Mouse (Mus musculus) ZHBTc4 (cell line): ENCODE measurements around the gene Foxj1.

Experiments used
- DNase-seq: peaks from one replicate; pipeline ENCODE4 v3.0.0-alpha.2; 2011; ENCODE audit warnings: low read depth, low spot score

Gene Foxj1

GRCm38 (mm10) chr11:116306126-116306982, 28.8 kb downstream of the Foxj1 start:
- peak; percentile 97 for DNase-seq

GRCm38 (mm10) chr11:116305423-116305822, 29.8 kb downstream of the Foxj1 start:
- peak; percentile 15 for DNase-seq

GRCm38 (mm10) chr11:116298621-116299020, 36.6 kb downstream of the Foxj1 start:
- DNase-seq: no peak

- no peak for DNase-seq
Observed at GRCm38 (mm10) chr11:116298221-116298620, 37.0 kb downstream of the Foxj1 start.

- DNase-seq: no peak
Observed at GRCm38 (mm10) chr11:116297017-116297416, 38.2 kb downstream of the Foxj1 start.

- no peak for DNase-seq
Observed at GRCm38 (mm10) chr11:116296191-116296734, 38.9 kb downstream of the Foxj1 start.

- peak; percentile 85 for DNase-seq
Observed at GRCm38 (mm10) chr11:116294319-116294718, 40.9 kb downstream of the Foxj1 start.

- no peak for DNase-seq
Observed at GRCm38 (mm10) chr11:116293538-116294137, 41.6 kb downstream of the Foxj1 start.

- DNase-seq: no peak
Observed at GRCm38 (mm10) chr11:116292401-116292800, 42.8 kb downstream of the Foxj1 start.

GRCm38 (mm10) chr11:116290556-116290955, 44.6 kb downstream of the Foxj1 start:
- DNase-seq: no peak

GRCm38 (mm10) chr11:116287351-116287750, 47.8 kb downstream of the Foxj1 start:
- DNase-seq: no peak

- DNase-seq: no peak
Observed at GRCm38 (mm10) chr11:116285770-116286191, 49.4 kb downstream of the Foxj1 start.

GRCm38 (mm10) chr11:116283982-116284381, 51.2 kb downstream of the Foxj1 start:
- DNase-seq: no peak

GRCm38 (mm10) chr11:116282912-116283521, 52.2 kb downstream of the Foxj1 start:
- peak; percentile 58 for DNase-seq

- DNase-seq: peak; percentile 77
Observed at GRCm38 (mm10) chr11:116282089-116282488, 53.1 kb downstream of the Foxj1 start.

- no peak for DNase-seq
Observed at GRCm38 (mm10) chr11:116281671-116282070, 53.5 kb downstream of the Foxj1 start.

GRCm38 (mm10) chr11:116280751-116281663, 54.2 kb downstream of the Foxj1 start, which contains the start of gene Galr2:
Gene Galr2, plus strand, starts transcription at chr11:116280939.
- DNase-seq: peak; percentile 55
